Mouse (Mus musculus) limb, embryonic 13.5 days (tissue): ENCODE results near the gene Il17rd. TPM values are rescaled to one million over a fixed set of nuclear protein-coding genes. Genes with fewer than 3 reads are reported as not detected.

Source experiments
- ATAC-seq: fragments of 200-750 bp; cut with Nextera tagmentation; 2 replicates; pipeline ENCODE4 v1.8.0; 2017; ENCODE audit warnings: low read depth, moderate number of reproducible peaks, moderate TSS enrichment; ENCODE audit not compliant: low FRiP score
- H3K27ac ChIP-seq: fragments of 300-500 bp; sonication (generic); 2 replicates; pipeline ENCODE4 v1.5.1; 2015; ENCODE audit warnings: inconsistent platforms, mild to moderate bottlenecking, moderate library complexity
- H3K27me3 ChIP-seq: fragments of 300-500 bp; sonication (generic); 2 replicates; pipeline ENCODE4 v1.6.1; 2015; ENCODE audit warnings: mild to moderate bottlenecking, inconsistent platforms
- H3K36me3 ChIP-seq: fragments of 300-500 bp; sonication (generic); 2 replicates; pipeline ENCODE4 v1.6.1; 2015; ENCODE audit warnings: inconsistent platforms, mild to moderate bottlenecking, moderate library complexity
- H3K4me1 ChIP-seq: fragments of 300-500 bp; sonication (generic); 2 replicates; pipeline ENCODE4 v1.6.1; 2015; ENCODE audit warnings: inconsistent platforms
- H3K4me2 ChIP-seq: fragments of 300-500 bp; sonication (generic); replicated peaks from 2 replicates; pipeline ENCODE4 v1.6.1; 2015; ENCODE audit warnings: inconsistent platforms, mild to moderate bottlenecking, moderate library complexity
- H3K4me3 ChIP-seq: fragments of 300-500 bp; sonication (generic); 2 replicates; pipeline ENCODE4 v1.5.1; 2015; ENCODE audit warnings: moderate library complexity, mild to moderate bottlenecking, inconsistent platforms
- H3K9ac ChIP-seq: fragments of 300-500 bp; sonication (generic); 2 replicates; pipeline ENCODE4 v1.6.1; 2015; ENCODE audit warnings: mild to moderate bottlenecking, inconsistent platforms
- H3K9me3 ChIP-seq: fragments of 300-500 bp; sonication (generic); 2 replicates; pipeline ENCODE4 v1.6.1; 2016; ENCODE audit warnings: inconsistent platforms
- WGBS: fragments of 180-500 bp; shearing (Covaris S2); methylation state at CpG from one replicate; pipeline ENCODE4 v1.1.7; 2015; 5-methylcytosine and 5-hydroxymethylcytosine counted together
- polyA plus RNA-seq: library from polyadenylated mRNA; unstranded; fragments of >200 nt; fragmentation: Nextera tagmentation; extraction: Ambion mirVana; gene quantifications from 2 replicates; pipeline ENCODE4 v1.2.1, GENCODE M21; 2015

Il17rd gene
- polyA plus RNA-seq, 1 experiment from 2014 or later: 10.4 TPM

DNA sequence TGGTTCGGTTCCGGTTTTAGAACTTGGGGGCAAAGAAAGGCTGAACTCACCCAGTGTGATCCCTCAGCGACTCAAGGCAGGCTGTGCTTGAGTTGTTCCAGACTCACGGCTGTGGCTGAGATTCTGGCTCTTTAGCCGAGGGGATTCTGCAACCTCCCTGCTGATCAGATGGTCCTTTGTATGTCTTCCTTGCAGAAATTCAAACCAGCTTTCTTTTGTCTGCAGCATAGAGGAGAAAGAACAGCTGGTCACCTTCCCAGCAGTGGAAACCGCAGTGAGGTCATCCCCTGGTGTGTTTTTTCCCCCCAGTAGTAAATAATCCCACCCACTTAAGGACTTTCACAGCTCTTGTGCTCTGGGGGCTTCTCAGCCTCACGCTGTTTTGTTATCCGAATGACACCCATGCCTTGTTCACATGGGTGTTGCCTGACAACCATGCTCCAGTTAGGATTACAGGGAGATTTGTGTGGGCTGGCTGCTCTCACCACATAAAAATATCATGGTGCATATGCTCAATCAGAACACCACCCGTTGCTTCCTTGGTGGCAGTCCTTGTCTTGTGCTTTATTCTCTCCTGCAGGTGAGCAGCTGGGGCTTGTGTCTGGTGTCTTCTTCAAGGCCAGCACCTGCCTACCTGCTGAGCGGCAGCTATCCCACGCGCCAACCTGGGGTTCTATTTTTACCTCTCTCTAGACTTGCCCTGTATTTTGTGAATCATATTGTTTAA lies 67.2 kb downstream of the Il17rd start:
- peaks cover 26% of the 10 kb centered on the region for H3K4me1 ChIP-seq
- H3K4me3 ChIP-seq: no peak overlapping the region
- no peaks in the 10 kb centered on the region for H3K9me3 ChIP-seq
- no peak overlapping the region for H3K9ac ChIP-seq
- no peak overlapping the region for H3K4me2 ChIP-seq
- ATAC-seq: no peak
- no peaks in the 10 kb centered on the region for H3K27me3 ChIP-seq
- 71% methylated on average over 12 of the region's 12 CpGs for WGBS
- H3K27ac ChIP-seq: peak overlapping the region; percentile 15; the same call in 1 of the 2 replicates
- peaks cover 47% of the 10 kb centered on the region for H3K36me3 ChIP-seq

- 73% methylated on average over 6 of the region's 6 CpGs for WGBS
- Histone ChIP-seq H3K4me2 (no peak overlapping the region), H3K9ac (no peak overlapping the region), H3K27me3 (0 out of 2 replicates have a peak, but pooled peaks cover 4% of the 10 kb centered on the region), H3K4me1 (peaks cover 12% of the 10 kb centered on the region), H3K36me3 (peaks cover 22% of the 10 kb centered on the region), H3K9me3 (no peaks in the 10 kb centered on the region), H3K4me3 (no peak overlapping the region), H3K27ac (no peak overlapping the region)
- ATAC-seq: no peak
Measured at GRCm38 (mm10) chr14:27108748-27109504, 70.2 kb downstream of the Il17rd start.

GRCm38 (mm10) chr14:27114362-27115274 lies 75.9 kb downstream of the Il17rd start, which contains the start of gene Arhgef3:
Gene Arhgef3 (plus strand): TSS chr14:27114899.
- under 1% methylated on average over 58 of the region's 58 CpGs for WGBS

DNA sequence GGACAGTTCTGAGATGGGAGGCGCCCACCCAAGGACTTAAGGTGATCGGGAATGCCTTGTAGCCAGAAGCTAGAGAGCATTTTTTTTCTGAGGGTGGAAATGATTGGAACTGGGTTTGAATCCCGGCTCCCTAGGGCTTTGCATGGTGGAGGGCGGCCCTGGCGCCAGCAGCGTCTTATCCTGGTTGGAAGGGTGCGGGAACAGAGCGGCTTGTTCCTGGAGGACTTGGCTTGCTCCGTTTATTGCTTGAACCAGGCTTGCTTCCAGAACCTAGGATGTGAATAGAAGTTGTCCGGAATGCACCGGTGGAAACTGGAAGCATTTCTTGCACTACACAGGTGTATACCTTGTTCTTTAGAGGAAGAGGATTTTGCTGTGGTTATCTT lies 76.5 kb downstream of the Il17rd start:
- Histone ChIP-seq H3K9ac (peak overlapping the region; percentile 69; the same call in 1 of the 2 replicates), H3K4me2 (peak overlapping the region; percentile 98), H3K4me3 (peak overlapping the region; percentile 65), H3K27me3 (peaks cover 22% of the 10 kb centered on the region), H3K9me3 (no peaks in the 10 kb centered on the region), H3K4me1 (peaks cover 14% of the 10 kb centered on the region), H3K27ac (no peak overlapping the region), H3K36me3 (no peaks in the 10 kb centered on the region)
- ATAC-seq: no peak
- WGBS: 14% methylated on average over 11 of the region's 11 CpGs

More at GRCm38 (mm10) chr14:27114362-27115274, 75.9 kb downstream of the Il17rd start, which contains the start of gene Arhgef3:
- no peaks in the 10 kb centered on the region for H3K9me3 ChIP-seq
- ATAC-seq: peak; percentile 87
- H3K4me3 ChIP-seq: peak within 1 kb of the TSS; percentile 65
- peak within 1 kb of the TSS; percentile 69 for H3K9ac ChIP-seq
- peaks cover 22% of the 10 kb centered on the region for H3K27me3 ChIP-seq
- no peaks in the 10 kb centered on the region for H3K36me3 ChIP-seq
- H3K4me1 ChIP-seq: peaks cover 14% of the 10 kb centered on the region
- no peak within 1 kb of the TSS for H3K27ac ChIP-seq
- peak within 1 kb of the TSS; percentile 98 for H3K4me2 ChIP-seq

- ATAC-seq: no peak
- no peaks in the 10 kb centered on the region for H3K9me3 ChIP-seq
- 57% methylated on average over 6 of the region's 6 CpGs for WGBS
Measured at GRCm38 (mm10) chr14:27115991-27116390, 77.2 kb downstream of the Il17rd start.

DNA sequence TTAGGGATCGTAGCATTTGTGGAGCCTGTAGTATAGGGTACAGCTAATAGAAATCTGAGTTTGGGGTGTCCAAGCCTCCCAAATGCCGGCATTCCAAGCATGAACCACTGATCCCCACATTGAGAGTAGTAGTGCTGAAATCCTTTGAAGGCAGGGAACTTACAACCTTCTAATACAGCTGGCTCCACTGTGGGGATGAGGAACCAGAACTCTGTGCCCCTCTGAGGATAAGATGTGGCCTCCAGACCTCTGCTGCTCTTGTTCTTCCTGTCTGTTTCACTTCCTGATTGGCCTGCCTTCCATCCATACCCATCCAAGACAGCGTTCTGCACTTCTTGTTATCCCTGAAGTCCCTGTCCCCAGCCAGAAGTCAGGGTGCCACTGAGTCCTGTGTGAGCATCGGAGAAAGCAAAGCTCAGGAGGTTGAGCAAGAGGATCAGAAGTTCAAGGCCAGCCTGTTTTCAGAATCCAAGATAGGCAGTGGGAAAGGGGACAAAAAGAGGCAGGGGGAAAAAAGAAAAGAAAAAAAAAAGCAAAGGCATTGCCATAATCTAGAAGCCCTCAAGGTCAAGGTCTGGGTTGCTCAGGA lies 77.9 kb downstream of the Il17rd start:
- Histone ChIP-seq H3K9me3 (no peaks in the 10 kb centered on the region), H3K4me1 (peaks cover 14% of the 10 kb centered on the region), H3K36me3 (no peaks in the 10 kb centered on the region), H3K4me3 (no peak overlapping the region), H3K27me3 (peaks cover 22% of the 10 kb centered on the region), H3K9ac (no peak overlapping the region), H3K27ac (no peak overlapping the region), H3K4me2 (no peak overlapping the region)
- ATAC-seq: no peak
- WGBS: 79% methylated on average over 4 of the region's 4 CpGs

More at GRCm38 (mm10) chr14:27115991-27116390, 77.2 kb downstream of the Il17rd start:
- H3K36me3 ChIP-seq: no peaks in the 10 kb centered on the region
- peak overlapping the region; percentile 98 for H3K4me2 ChIP-seq
- H3K4me1 ChIP-seq: peaks cover 14% of the 10 kb centered on the region
- no peak overlapping the region for H3K27ac ChIP-seq
- no peak overlapping the region for H3K4me3 ChIP-seq
- H3K9ac ChIP-seq: no peak overlapping the region
- peaks cover 22% of the 10 kb centered on the region for H3K27me3 ChIP-seq

DNA sequence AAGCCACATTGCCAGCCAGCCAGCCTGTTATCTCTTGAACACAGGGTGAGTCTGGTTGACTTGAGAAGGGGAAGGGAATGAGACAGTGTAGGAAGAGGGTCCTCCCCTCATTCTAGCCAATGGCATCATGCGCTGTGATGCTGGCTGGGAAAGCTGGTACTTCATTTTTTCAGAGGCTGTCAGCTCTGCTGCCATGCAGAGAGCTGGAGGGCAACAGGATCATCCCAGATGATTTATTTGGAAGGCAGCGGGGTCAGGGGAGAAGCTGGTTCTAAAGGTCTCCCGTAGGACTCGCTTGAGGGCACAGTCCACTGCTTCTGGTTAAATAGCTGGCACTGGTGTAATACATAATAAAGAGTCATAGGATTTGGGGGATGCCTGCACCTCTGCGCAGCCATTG lies 79.8 kb downstream of the Il17rd start:
- no peak for ATAC-seq
- H3K9me3 ChIP-seq: no peaks in the 10 kb centered on the region
- H3K27me3 ChIP-seq: peaks cover 21% of the 10 kb centered on the region
- H3K36me3 ChIP-seq: no peaks in the 10 kb centered on the region
- H3K9ac ChIP-seq: no peak overlapping the region
- H3K27ac ChIP-seq: no peak overlapping the region
- H3K4me1 ChIP-seq: peaks cover 27% of the 10 kb centered on the region
- no peak overlapping the region for H3K4me2 ChIP-seq
- 81% methylated on average over 5 of the region's 5 CpGs for WGBS
- no peak overlapping the region for H3K4me3 ChIP-seq

GRCm38 (mm10) chr14:27122646-27123045 lies 83.9 kb downstream of the Il17rd start:
- H3K4me3 ChIP-seq: no peak overlapping the region
- H3K9me3 ChIP-seq: no peaks in the 10 kb centered on the region
- no peak for ATAC-seq
- 63% methylated on average over 3 of the region's 3 CpGs for WGBS
- peaks cover 2% of the 10 kb centered on the region; the same call in 1 of the 2 replicates for H3K27me3 ChIP-seq
- H3K9ac ChIP-seq: no peak overlapping the region
- H3K4me1 ChIP-seq: peaks cover 14% of the 10 kb centered on the region
- no peaks in the 10 kb centered on the region for H3K36me3 ChIP-seq
- H3K4me2 ChIP-seq: 0 out of 2 replicates have a peak overlapping the region, but pooled peaks have one; percentile 3
- H3K27ac ChIP-seq: no peak overlapping the region; the same call in 1 of the 2 replicates

DNA sequence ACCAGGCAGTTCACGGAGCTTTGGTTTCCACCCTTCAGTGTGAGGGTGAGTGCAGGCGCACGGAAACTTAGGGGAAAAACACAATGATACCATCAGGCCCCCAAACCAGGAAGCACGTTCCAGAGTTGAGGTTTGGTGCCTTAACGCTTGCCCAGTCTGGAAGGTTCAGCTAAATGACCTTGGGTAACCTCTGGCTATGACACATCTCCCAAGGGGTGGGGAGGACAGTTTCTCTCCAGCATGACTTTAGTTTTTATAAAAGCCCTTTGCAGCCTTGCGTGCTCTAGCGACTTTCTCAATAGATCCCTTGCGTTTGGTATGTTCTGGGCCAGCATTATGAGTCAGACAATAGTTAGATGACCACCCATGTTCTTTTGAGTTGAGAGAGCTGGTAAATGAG lies 84.8 kb downstream of the Il17rd start:
- Histone ChIP-seq H3K4me3 (no peak overlapping the region), H3K27ac (peak overlapping the region; percentile 28; the same call in 1 of the 2 replicates), H3K4me2 (no peak overlapping the region), H3K4me1 (peaks cover 14% of the 10 kb centered on the region), H3K36me3 (no peaks in the 10 kb centered on the region), H3K9me3 (no peaks in the 10 kb centered on the region), H3K9ac (no peak overlapping the region), H3K27me3 (no peaks in the 10 kb centered on the region)
- WGBS: 48% methylated on average over 8 of the region's 8 CpGs
- no peak for ATAC-seq

DNA sequence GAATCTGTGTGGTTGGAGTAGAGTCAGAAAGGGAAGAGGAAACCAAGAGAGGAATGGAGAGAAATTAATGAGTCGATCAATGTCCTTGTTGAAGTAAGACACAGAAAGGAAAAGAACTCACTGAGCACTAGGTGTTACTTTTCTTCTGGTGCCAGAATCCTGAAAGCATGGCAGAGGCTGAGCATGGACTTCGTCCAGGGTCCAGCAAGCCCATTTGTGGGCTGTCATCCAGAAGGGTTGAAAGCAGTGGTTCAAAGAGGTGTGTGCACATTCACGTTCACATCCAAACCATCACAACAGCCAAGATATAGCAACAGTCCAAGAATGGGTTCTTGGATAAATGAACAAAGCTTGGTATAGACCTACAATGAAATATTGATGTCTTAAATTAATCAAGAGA lies 91.3 kb downstream of the Il17rd start:
- no peaks in the 10 kb centered on the region for H3K9me3 ChIP-seq
- no peak overlapping the region for H3K4me3 ChIP-seq
- ATAC-seq: no peak
- no peaks in the 10 kb centered on the region for H3K4me1 ChIP-seq
- H3K27ac ChIP-seq: no peak overlapping the region
- no peaks in the 10 kb centered on the region for H3K27me3 ChIP-seq
- H3K36me3 ChIP-seq: no peaks in the 10 kb centered on the region
- no peak overlapping the region for H3K9ac ChIP-seq
- 88% methylated on average over 3 of the region's 3 CpGs for WGBS
- H3K4me2 ChIP-seq: no peak overlapping the region

GRCm38 (mm10) chr14:27130676-27131075 lies 91.9 kb downstream of the Il17rd start:
- no peak overlapping the region for H3K4me3 ChIP-seq
- no peak overlapping the region for H3K27ac ChIP-seq
- H3K9me3 ChIP-seq: no peaks in the 10 kb centered on the region
- no peak for ATAC-seq
- no peaks in the 10 kb centered on the region for H3K27me3 ChIP-seq
- H3K9ac ChIP-seq: no peak overlapping the region
- H3K4me1 ChIP-seq: no peaks in the 10 kb centered on the region
- WGBS: 68% methylated on average over 1 of the region's 1 CpGs
- H3K4me2 ChIP-seq: no peak overlapping the region
- no peaks in the 10 kb centered on the region for H3K36me3 ChIP-seq
